Mouse (Mus musculus) frontal cortex, adult 2 months (tissue): Measurements from ENCODE around the gene Zcchc4. TPM values are rescaled to one million over a fixed set of nuclear protein-coding genes. Genes with fewer than 3 reads are reported as not detected.

Experiments
- DNase-seq, 2 experiments: peaks; one replicate each; pipeline ENCODE4 v3.0.0; 2022; ENCODE audit warnings: low spot score in 1 of 2; ENCODE audit errors: extremely low spot score in 1 of 2
- polyA plus RNA-seq: library from polyadenylated mRNA; depleted of rRNA; stranded (reverse); fragments of >200 nt; gene quantifications from 2 replicates; pipeline ENCODE4 v1.2.3, GENCODE M21; 2012

Gene Zcchc4
- polyA plus RNA-seq, 1 experiment = 12.4 TPM

GRCm38 (mm10) chr5:52793230-52793629 lies 18.0 kb downstream of the Zcchc4 start:
- no peak for DNase-seq

- no peak for DNase-seq
These were observed 18.9 kb downstream of the Zcchc4 start for GRCm38 (mm10) chr5:52794109-52794508.

- DNase-seq = no peak
These were observed 24.2 kb downstream of the Zcchc4 start for GRCm38 (mm10) chr5:52799274-52799985.

- no peak for DNase-seq
These were observed 30.6 kb downstream of the Zcchc4 start for GRCm38 (mm10) chr5:52805801-52806200.

GRCm38 (mm10) chr5:52806349-52806748 lies 31.1 kb downstream of the Zcchc4 start:
- DNase-seq = no peak

GRCm38 (mm10) chr5:52807030-52807429 lies 31.8 kb downstream of the Zcchc4 start:
- no peak for DNase-seq

- no peak for DNase-seq
These were observed 35.2 kb downstream of the Zcchc4 start for GRCm38 (mm10) chr5:52810446-52810845.

GRCm38 (mm10) chr5:52811056-52811455 lies 35.8 kb downstream of the Zcchc4 start:
- no peak for DNase-seq

GRCm38 (mm10) chr5:52812456-52812855 lies 37.2 kb downstream of the Zcchc4 start:
- DNase-seq = peak in 1 of 2 experiments; percentile 36

GRCm38 (mm10) chr5:52813312-52813711 lies 38.1 kb downstream of the Zcchc4 start:
- no peak for DNase-seq

GRCm38 (mm10) chr5:52818676-52819075 lies 43.5 kb downstream of the Zcchc4 start:
- DNase-seq = no peak

GRCm38 (mm10) chr5:52821691-52822090 lies 46.5 kb downstream of the Zcchc4 start:
- peak; percentile 34 to 89 for DNase-seq

- no peak for DNase-seq
These were observed 52.7 kb downstream of the Zcchc4 start for GRCm38 (mm10) chr5:52827923-52828322.

GRCm38 (mm10) chr5:52833005-52833404 lies 57.8 kb downstream of the Zcchc4 start:
- DNase-seq = peak in 1 of 2 experiments; percentile 19

- peak; percentile 99 for DNase-seq
These were observed 58.6 kb downstream of the Zcchc4 start, which contains the start of gene Anapc4 for GRCm38 (mm10) chr5:52833761-52834274. Gene Anapc4 (plus strand): TSS chr5:52834012.

- no peak for DNase-seq
These were observed 59.2 kb downstream of the Zcchc4 start for GRCm38 (mm10) chr5:52834386-52834785.

- no peak for DNase-seq
These were observed 69.1 kb downstream of the Zcchc4 start for GRCm38 (mm10) chr5:52844319-52844718.

- DNase-seq = no peak
These were observed 80.5 kb downstream of the Zcchc4 start for GRCm38 (mm10) chr5:52855727-52856126.

GRCm38 (mm10) chr5:52864446-52864845 lies 89.2 kb downstream of the Zcchc4 start:
- no peak for DNase-seq

- DNase-seq = peak in 1 of 2 experiments; percentile 31
These were observed 90.6 kb downstream of the Zcchc4 start for GRCm38 (mm10) chr5:52865825-52866224.

GRCm38 (mm10) chr5:52866361-52867155 lies 91.3 kb downstream of the Zcchc4 start:
- no peak for DNase-seq
